Mouse (Mus musculus): ENCODE data around the gene Tmem205.

Gene Tmem205

GRCm38 (mm10) chr9:21927208-21927753 is at the start of gene Tmem205, which contains the start of gene Ccdc159:
Tmem205 (minus strand) TSS chr9:21927556.
Ccdc159 (plus strand) TSS chr9:21927471.
- in situ Hi-C loops (cut with MboI, MseI): no loop called here

GRCm38 (mm10) chr9:21976626-21977175 is 49.3 kb upstream of the Tmem205 start:
- in situ Hi-C loops (cut with MboI, MseI): no loop called here

- in situ Hi-C loops (cut with MboI, MseI): no loop called here
Measured at GRCm38 (mm10) chr9:21969304-21969703, 41.9 kb upstream of the Tmem205 start.

GRCm38 (mm10) chr9:21968883-21969282 is 41.5 kb upstream of the Tmem205 start:
- in situ Hi-C loops (cut with MboI, MseI): no loop called here

- in situ Hi-C loops (cut with MboI, MseI): no loop called here
Measured at GRCm38 (mm10) chr9:21963417-21963816, 36.1 kb upstream of the Tmem205 start, which contains the start of gene Epor. Epor (minus strand) TSS chr9:21963506.

- in situ Hi-C loops (cut with MboI, MseI): no loop called here
Measured at GRCm38 (mm10) chr9:21962416-21963059, 35.2 kb upstream of the Tmem205 start.

GRCm38 (mm10) chr9:21962010-21962409 is 34.7 kb upstream of the Tmem205 start:
- in situ Hi-C loops (cut with MboI, MseI): no loop called here

GRCm38 (mm10) chr9:21961366-21961980 is 34.1 kb upstream of the Tmem205 start:
- in situ Hi-C loops (cut with MboI, MseI): no loop called here

- in situ Hi-C loops (cut with MboI, MseI): no loop called here
Measured at GRCm38 (mm10) chr9:21960558-21961208, 33.3 kb upstream of the Tmem205 start.

GRCm38 (mm10) chr9:21960135-21960534 is 32.8 kb upstream of the Tmem205 start:
- in situ Hi-C loops (cut with MboI, MseI): no loop called here

- in situ Hi-C loops (cut with MboI, MseI): no loop called here
Measured at GRCm38 (mm10) chr9:21959244-21959643, 31.9 kb upstream of the Tmem205 start.

- in situ Hi-C loops (cut with MboI, MseI): no loop called here
Measured at GRCm38 (mm10) chr9:21958372-21958771, 31.0 kb upstream of the Tmem205 start.

- in situ Hi-C loops (cut with MboI, MseI): no loop called here
Measured at GRCm38 (mm10) chr9:21955570-21956281, 28.4 kb upstream of the Tmem205 start, which contains the start of gene Swsap1. Swsap1 (plus strand) TSS chr9:21955755.

GRCm38 (mm10) chr9:21955225-21955569 is 27.8 kb upstream of the Tmem205 start:
- in situ Hi-C loops (cut with MboI, MseI): no loop called here

GRCm38 (mm10) chr9:21954635-21955034 is 27.3 kb upstream of the Tmem205 start:
- in situ Hi-C loops (cut with MboI, MseI): no loop called here

- in situ Hi-C loops (cut with MboI, MseI): no loop called here
Measured at GRCm38 (mm10) chr9:21953600-21953999, 26.2 kb upstream of the Tmem205 start.

- in situ Hi-C loops (cut with MboI, MseI): no loop called here
Measured at GRCm38 (mm10) chr9:21951977-21952376, 24.6 kb upstream of the Tmem205 start.

- in situ Hi-C loops (cut with MboI, MseI): no loop called here
Measured at GRCm38 (mm10) chr9:21950322-21950721, 23.0 kb upstream of the Tmem205 start.

- in situ Hi-C loops (cut with MboI, MseI): no loop called here
Measured at GRCm38 (mm10) chr9:21948790-21949189, 21.4 kb upstream of the Tmem205 start.

- in situ Hi-C loops (cut with MboI, MseI): no loop called here
Measured at GRCm38 (mm10) chr9:21948146-21948545, 20.8 kb upstream of the Tmem205 start.

- in situ Hi-C loops (cut with MboI, MseI): no loop called here
Measured at GRCm38 (mm10) chr9:21947540-21948130, 20.3 kb upstream of the Tmem205 start.
